In the genomic region with DNA sequence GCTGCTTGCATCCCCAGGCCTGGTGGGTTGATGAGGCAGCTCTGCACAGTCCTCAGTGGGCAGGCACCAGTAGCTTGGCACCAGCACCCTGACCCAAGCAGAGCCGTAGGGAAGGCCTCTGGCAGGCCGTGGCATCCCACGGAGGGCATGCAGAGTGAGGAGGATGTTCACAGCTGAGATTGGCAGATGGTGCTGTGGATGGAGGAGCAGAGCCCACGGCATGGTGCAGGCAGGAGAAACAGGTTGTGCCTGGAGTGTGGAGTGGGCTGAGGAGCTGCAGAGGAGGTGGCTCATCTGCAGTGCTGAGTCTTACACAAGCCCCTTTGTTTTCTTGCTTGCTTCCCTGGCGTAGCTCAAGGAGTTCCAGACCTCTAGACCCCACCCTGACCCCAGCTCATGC, we compare ENCODE assay signal across 22 mouse cellular contexts. TPM values are rescaled to one million over a fixed set of nuclear protein-coding genes. Genes with fewer than 3 reads are reported as not detected.
DNase-seq lines count a peak whose midpoint lies in the region; ATAC-seq and TF ChIP-seq lines count a peak whose summit lies in the region.
"Had no signal": no experiment of that assay in that cellular context is flagged by ENCODE, and none has a peak within 500 bp of the region (broad histone marks: within the 10 kb centered on the region; RNA-seq: fewer than 3 reads in every experiment).

No protein-coding gene starts in this region.

- WGBS in midbrain, embryonic 11.5 days = 83% methylated on average over 5 of the region's 5 CpGs
- WGBS in midbrain, embryonic 13.5 days = 73% methylated on average over 5 of the region's 5 CpGs
- 76% methylated on average over 5 of the region's 5 CpGs for WGBS in heart, embryonic 11.5 days (ENCODE audit: insufficient replicate concordance)

- TF ChIP-seq CTCF in layer of hippocampus, adult 2 months (conservative IDR thresholded peaks at IDR 0.05) = no peak
- TF ChIP-seq CTCF in cortical plate, adult 2 months (IDR thresholded peaks at IDR 0.05; ENCODE audit: extremely low read depth, insufficient read depth, low read length) = no peak

- H3K36me3 ChIP-seq in midbrain, embryonic 11.5 days (ENCODE audit: control insufficient read depth, insufficient read depth, low read length) = no peaks in the 10 kb centered on the region
- H3K36me3 ChIP-seq in midbrain, embryonic 13.5 days = no peaks in the 10 kb centered on the region
- no peaks in the 10 kb centered on the region for H3K36me3 ChIP-seq in heart, embryonic 11.5 days (ENCODE audit: control insufficient read depth, insufficient read depth, low read length)
- H3K36me3 ChIP-seq: embryonic facial prominence, embryonic 10.5 days; forebrain, embryonic 12.5 days; heart, embryonic 15.5 days; midbrain, embryonic 10.5 days had no signal

- DNase-seq in cerebellum, adult 11-12 months = peak; percentile 61
- DNase-seq in cerebellum, postnatal 36 days = no peak
- DNase-seq in layer of hippocampus, adult 2 months (ENCODE audit: low spot score in 2 of 2) = peak; percentile 35 to 45
- DNase-seq in layer of hippocampus, postnatal 14 days (ENCODE audit: low spot score in 2 of 2) = no peak
- peak; percentile 41 for DNase-seq in midbrain, embryonic 11.5 days (ENCODE audit: low spot score, missing footprints)
- DNase-seq: adrenal gland, postnatal 10 days; gastrocnemius, postnatal 25 days; heart, adult 2 months; kidney, adult 11 months; lung, adult 2 months; lung, postnatal 36 days had no signal

- H3K27me3 ChIP-seq in midbrain, embryonic 11.5 days (ENCODE audit: control insufficient read depth, insufficient read depth, low read length) = no peaks in the 10 kb centered on the region
- H3K27me3 ChIP-seq in midbrain, embryonic 13.5 days = no peaks in the 10 kb centered on the region
- peaks cover 23% of the 10 kb centered on the region for H3K27me3 ChIP-seq in heart, embryonic 11.5 days (ENCODE audit: control insufficient read depth, insufficient read depth, low read length)
- H3K27me3 ChIP-seq: forebrain, embryonic 12.5 days had no signal

- H3K27ac ChIP-seq in layer of hippocampus, adult 2 months = peak overlapping the region; percentile 80
- no peak overlapping the region for H3K27ac ChIP-seq in midbrain, embryonic 11.5 days (ENCODE audit: low read depth, low read length)
- no peak overlapping the region for H3K27ac ChIP-seq in midbrain, embryonic 13.5 days
- peak overlapping the region; percentile 77 for H3K27ac ChIP-seq in cortical plate, adult 2 months (ENCODE audit: insufficient read depth, low read length)
- H3K27ac ChIP-seq in heart, embryonic 11.5 days (ENCODE audit: low read depth, low read length) = no peak overlapping the region
- H3K27ac ChIP-seq: embryonic facial prominence, embryonic 10.5 days; forebrain, embryonic 12.5 days; heart, adult 2 months; heart, embryonic 15.5 days; kidney, postnatal 0 days; midbrain, embryonic 10.5 days had no signal

- H3K4me1 ChIP-seq in midbrain, embryonic 11.5 days (ENCODE audit: control insufficient read depth, insufficient read depth, low read length) = no peaks in the 10 kb centered on the region
- H3K4me1 ChIP-seq in midbrain, embryonic 13.5 days (replicated peaks) = 0 out of 2 replicates have a peak, but pooled peaks cover 9% of the 10 kb centered on the region
- H3K4me1 ChIP-seq in cortical plate, adult 2 months (ENCODE audit: control insufficient read depth, insufficient read depth, low read length) = peaks cover 32% of the 10 kb centered on the region
- H3K4me1 ChIP-seq in heart, embryonic 11.5 days (ENCODE audit: control insufficient read depth, insufficient read depth, low read length) = no peaks in the 10 kb centered on the region
- H3K4me1 ChIP-seq: heart, embryonic 15.5 days had no signal

- H3K4me3 ChIP-seq in layer of hippocampus, adult 2 months = no peak overlapping the region
- H3K4me3 ChIP-seq in midbrain, embryonic 11.5 days (ENCODE audit: low read depth, low read length) = no peak overlapping the region
- H3K4me3 ChIP-seq in midbrain, embryonic 13.5 days (replicated peaks) = no peak overlapping the region
- H3K4me3 ChIP-seq in cortical plate, adult 2 months (ENCODE audit: insufficient read depth, low read length) = no peak overlapping the region
- H3K4me3 ChIP-seq in heart, embryonic 11.5 days (ENCODE audit: low read depth, low read length) = no peak overlapping the region
- H3K4me3 ChIP-seq: embryonic facial prominence, embryonic 10.5 days; forebrain, embryonic 12.5 days; heart, adult 2 months; heart, embryonic 15.5 days; midbrain, embryonic 10.5 days had no signal

- no peak for TF ChIP-seq POLR2A in cortical plate, adult 2 months (IDR thresholded peaks at IDR 0.05; ENCODE audit: extremely low read depth, insufficient read depth, low read length)

- H3K9ac ChIP-seq in midbrain, embryonic 11.5 days (ENCODE audit: low read length) = no peak overlapping the region
- H3K9ac ChIP-seq in midbrain, embryonic 13.5 days (replicated peaks) = no peak overlapping the region
- H3K9ac ChIP-seq in heart, embryonic 11.5 days (ENCODE audit: low read depth, low read length) = no peak overlapping the region
- H3K9ac ChIP-seq: forebrain, embryonic 12.5 days; heart, embryonic 15.5 days had no signal

- no peak for ATAC-seq in midbrain, embryonic 11.5 days (ENCODE audit: low FRiP score)
- no peak for ATAC-seq in midbrain, embryonic 13.5 days
- no peak for ATAC-seq in heart, embryonic 11.5 days (replicated peaks; ENCODE audit: insufficient number of reproducible peaks, low FRiP score, low TSS enrichment)
- ATAC-seq: CD4-positive, CD25-positive, alpha-beta regulatory T cell, adult 4 months; Patski had no signal

- no peaks in the 10 kb centered on the region for H3K9me3 ChIP-seq in midbrain, embryonic 11.5 days (ENCODE audit: control insufficient read depth, low read length)
- H3K9me3 ChIP-seq in midbrain, embryonic 13.5 days = no peaks in the 10 kb centered on the region
- no peaks in the 10 kb centered on the region for H3K9me3 ChIP-seq in heart, embryonic 11.5 days (replicated peaks; ENCODE audit: control insufficient read depth, low read length)
- H3K9me3 ChIP-seq: embryonic facial prominence, embryonic 10.5 days; forebrain, embryonic 12.5 days; heart, embryonic 15.5 days; midbrain, embryonic 10.5 days had no signal

- no peak overlapping the region for H3K4me2 ChIP-seq in midbrain, embryonic 11.5 days
- no peak overlapping the region for H3K4me2 ChIP-seq in midbrain, embryonic 13.5 days (replicated peaks)
- H3K4me2 ChIP-seq in heart, embryonic 11.5 days = no peak overlapping the region
- H3K4me2 ChIP-seq: forebrain, embryonic 12.5 days; heart, embryonic 15.5 days; liver, embryonic 11.5 days had no signal

RNA-seq across cellular contexts. Expression of gene Dlgap4, which starts 40.6 kb away (rescaled TPM):
- 100 to 1,000 TPM; 194 to 198 TPM for total RNA-seq in layer of hippocampus, adult 2 months (2021)
- total RNA-seq in layer of hippocampus, postnatal 14 days (2021) = 100 to 1,000 TPM; 194 TPM
- polyA plus RNA-seq in midbrain, embryonic 11.5 days (2014; fragmentation: Nextera tagmentation; extraction: Ambion mirVana) = 127 and 136 TPM in 2 replicates
- 242 and 244 TPM in 2 replicates for polyA plus RNA-seq in midbrain, embryonic 13.5 days (2015; fragmentation: Nextera tagmentation; extraction: Ambion mirVana)
- 205 and 222 TPM in 2 replicates for polyA plus RNA-seq in cortical plate, adult 2 months (2012; rRNA removed)
- polyA plus RNA-seq in heart, embryonic 11.5 days (2014; fragmentation: Nextera tagmentation; extraction: Ambion mirVana) = 70.5 and 76.3 TPM in 2 replicates

Comparison
In these comparisons a context has a peak if more than half of its experiments do, and no peak if none do; other contexts are left out.
1. DNase-seq: peak in cerebellum, adult 11-12 months (single experiment), layer of hippocampus, adult 2 months (2 of 2) and midbrain, embryonic 11.5 days (single experiment); none in cerebellum, postnatal 36 days (0 of 2) and layer of hippocampus, postnatal 14 days (0 of 2).
2. H3K27ac ChIP-seq: peak in layer of hippocampus, adult 2 months (single experiment) and cortical plate, adult 2 months (single experiment); none in midbrain, embryonic 11.5 days (single experiment), midbrain, embryonic 13.5 days (single experiment) and heart, embryonic 11.5 days (single experiment).